Mouse (Mus musculus) testis, adult 2 months (tissue): Measurements from ENCODE around the gene Rad51b.

Source experiments
- CTCF ChIP-seq: fragments of 200-500 bp; IDR thresholded peaks from 2 replicates; pipeline ENCODE4 v1.5.1; 2012; ENCODE audit warnings: low read depth, mild to moderate bottlenecking, inconsistent platforms, low read length, moderate library complexity; ENCODE audit not compliant: control insufficient read depth, insufficient read depth, insufficient replicate concordance
- POLR2A ChIP-seq: fragments of 200-500 bp; IDR thresholded peaks from 2 replicates; pipeline ENCODE4 v1.6.1; 2012; ENCODE audit warnings: low read depth, mild to moderate bottlenecking, inconsistent platforms, low read length, moderate library complexity; ENCODE audit not compliant: control insufficient read depth

- no peak for TF ChIP-seq POLR2A
- TF ChIP-seq CTCF = no peak
These were observed 243.1 kb downstream of the Rad51b start for GRCm38 (mm10) chr12:79540176-79540575.
